Mouse (Mus musculus) kidney, embryonic 16.5 days (tissue): ENCODE measurements at regions not wholly inside any gene's neighbourhood (a gene's known extent, or its start where the extent isn't known, plus 50 kb on each side); places are given as distances from the start of the nearest gene placed in this dataset.

Experiments
- ATAC-seq: fragments of 200-750 bp; cut with Nextera tagmentation; 2 replicates; pipeline ENCODE4 v1.8.0; 2017; ENCODE audit warnings: moderate TSS enrichment; ENCODE audit not compliant: low FRiP score, low TSS enrichment
- H3K27ac ChIP-seq: fragments of 300-500 bp; sonication (generic); 2 replicates; pipeline ENCODE4 v1.5.1; 2014; ENCODE audit warnings: low read length
- H3K27me3 ChIP-seq: fragments of 300-500 bp; sonication (generic); 2 replicates; pipeline ENCODE4 v1.6.1; 2014; ENCODE audit warnings: low read length, control low read depth, mixed read lengths; ENCODE audit not compliant: insufficient read depth
- H3K36me3 ChIP-seq: fragments of 300-500 bp; sonication (generic); 2 replicates; pipeline ENCODE4 v1.6.1; 2014; ENCODE audit warnings: low read length, control low read depth, mixed read lengths; ENCODE audit not compliant: insufficient read depth
- H3K4me1 ChIP-seq: fragments of 300-500 bp; sonication (generic); 2 replicates; pipeline ENCODE4 v1.6.1; 2014; ENCODE audit warnings: low read length, control low read depth, mixed read lengths; ENCODE audit not compliant: insufficient read depth
- H3K4me2 ChIP-seq: fragments of 300-500 bp; sonication (generic); replicated peaks from 2 replicates; pipeline ENCODE4 v1.6.1; 2014; ENCODE audit warnings: low read depth, low read length
- H3K4me3 ChIP-seq: fragments of 300-500 bp; sonication (generic); 2 replicates; pipeline ENCODE4 v1.5.1; 2014; ENCODE audit warnings: mild to moderate bottlenecking, low read length
- H3K9ac ChIP-seq: fragments of 300-500 bp; sonication (generic); replicated peaks from 2 replicates; pipeline ENCODE4 v1.6.1; 2014; ENCODE audit warnings: low read length
- H3K9me3 ChIP-seq: fragments of 300-500 bp; sonication (generic); 2 replicates; pipeline ENCODE4 v1.6.1; 2016; ENCODE audit warnings: low read length, control low read depth
- WGBS: fragments of 180-500 bp; shearing (Covaris S2); extraction: QIAGEN DNeasy Blood & Tissue Kit; methylation state at CpG from one replicate; pipeline ENCODE4 v1.1.7; 2014; 5-methylcytosine and 5-hydroxymethylcytosine counted together

DNA sequence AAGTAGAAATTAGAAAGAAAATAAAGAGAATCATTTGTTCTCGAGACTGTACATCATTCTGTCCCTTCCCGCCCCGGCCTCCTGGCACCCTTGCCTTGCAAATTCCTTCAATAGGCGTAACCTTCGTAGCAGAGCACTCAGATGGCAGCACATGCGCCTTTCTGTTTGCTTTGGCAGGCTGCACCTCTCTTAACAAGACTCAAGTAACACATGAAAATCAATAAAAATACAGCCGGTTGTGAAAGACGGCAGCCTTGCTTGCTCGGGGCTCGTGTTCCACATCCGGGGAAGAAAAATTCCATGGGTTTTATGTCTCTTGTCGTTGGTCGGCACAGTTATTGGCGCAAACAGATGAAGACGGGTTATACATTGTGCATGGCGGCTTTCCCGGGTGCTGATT lies 271.2 kb downstream of the Rnd3 start:
- Histone ChIP-seq H3K9me3 (no peaks in the 10 kb centered on the region), H3K27ac (peak overlapping the region; percentile 30; the same call in 1 of the 2 replicates), H3K4me1 (0 out of 2 replicates have a peak, but pooled peaks cover 3% of the 10 kb centered on the region), H3K4me3 (no peak overlapping the region), H3K9ac (no peak overlapping the region), H3K36me3 (no peaks in the 10 kb centered on the region), H3K4me2 (peak overlapping the region; percentile 11), H3K27me3 (no peaks in the 10 kb centered on the region)
- WGBS = 40% methylated on average over 17 of the region's 17 CpGs
- ATAC-seq = no peak

DNA sequence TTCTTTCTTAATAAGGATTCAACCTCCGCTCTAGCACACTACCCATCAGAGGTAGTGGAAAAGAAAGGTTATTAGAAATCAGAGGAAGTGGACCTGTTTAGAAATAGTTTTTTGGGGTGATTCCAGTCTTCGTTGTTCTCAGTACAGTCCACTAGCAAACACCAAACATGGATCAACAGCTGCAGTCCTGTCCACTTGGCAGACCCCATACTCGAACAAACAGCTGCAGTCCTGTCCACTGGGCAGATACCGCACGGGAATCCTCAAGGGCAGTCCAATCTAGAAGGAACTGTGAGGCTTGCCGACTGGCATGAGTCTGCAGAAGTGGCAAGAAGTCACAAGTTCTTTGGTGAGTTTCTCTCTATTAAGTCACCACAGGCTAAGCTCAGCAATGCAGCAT lies 273.8 kb downstream of the Rnd3 start:
- WGBS = 93% methylated on average over 6 of the region's 6 CpGs
- ATAC-seq = no peak
- no peak overlapping the region for H3K27ac ChIP-seq

DNA sequence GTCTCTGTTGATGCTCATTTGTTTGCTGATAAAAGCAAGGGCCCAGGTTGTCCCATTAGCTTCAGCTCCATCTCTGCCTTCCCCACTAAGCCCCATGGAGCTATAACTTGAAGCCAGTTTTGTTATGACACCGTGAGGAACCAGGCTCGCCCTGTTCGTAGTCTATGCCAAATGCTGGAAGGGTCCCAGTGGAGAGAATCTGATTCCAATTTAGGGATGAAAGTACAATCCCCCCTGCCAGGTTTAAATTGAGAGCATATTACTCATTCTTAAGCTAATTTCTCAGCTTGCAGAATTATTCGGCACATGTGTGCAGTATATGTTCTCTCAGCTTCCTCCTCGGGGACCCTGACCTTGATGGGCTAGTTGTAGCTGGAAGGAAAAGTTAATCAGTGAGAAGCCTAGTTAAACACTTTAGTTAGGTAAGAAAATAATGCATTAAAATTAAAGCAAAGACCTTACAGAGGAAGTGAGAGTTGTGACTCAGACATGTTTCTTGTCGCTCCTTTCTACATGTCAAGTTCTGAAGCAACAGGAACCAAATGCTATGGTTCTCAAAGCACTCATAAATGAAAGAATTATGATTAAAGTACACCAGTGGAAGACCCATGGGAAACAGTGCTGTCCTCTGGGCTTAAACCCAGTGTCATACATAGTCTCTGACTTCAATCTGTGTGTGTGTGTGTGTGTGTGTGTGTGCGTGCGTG lies 295.2 kb downstream of the Rnd3 start:
- Histone ChIP-seq H3K9me3 (no peaks in the 10 kb centered on the region), H3K9ac (no peak overlapping the region), H3K4me1 (peaks cover 8% of the 10 kb centered on the region; the same call in 1 of the 2 replicates), H3K27ac (0 out of 2 replicates have a peak overlapping the region, but pooled peaks have one; percentile 7), H3K27me3 (no peaks in the 10 kb centered on the region), H3K36me3 (no peaks in the 10 kb centered on the region), H3K4me2 (no peak overlapping the region), H3K4me3 (no peak overlapping the region)
- no peak for ATAC-seq
- 78% methylated on average over 8 of the region's 8 CpGs for WGBS

More for the DNA sequence above, 273.8 kb downstream of the Rnd3 start:
- Histone ChIP-seq H3K4me2 (no peak overlapping the region), H3K4me3 (no peak overlapping the region), H3K4me1 (no peaks in the 10 kb centered on the region), H3K9me3 (no peaks in the 10 kb centered on the region), H3K27me3 (no peaks in the 10 kb centered on the region), H3K9ac (no peak overlapping the region), H3K36me3 (no peaks in the 10 kb centered on the region)

DNA sequence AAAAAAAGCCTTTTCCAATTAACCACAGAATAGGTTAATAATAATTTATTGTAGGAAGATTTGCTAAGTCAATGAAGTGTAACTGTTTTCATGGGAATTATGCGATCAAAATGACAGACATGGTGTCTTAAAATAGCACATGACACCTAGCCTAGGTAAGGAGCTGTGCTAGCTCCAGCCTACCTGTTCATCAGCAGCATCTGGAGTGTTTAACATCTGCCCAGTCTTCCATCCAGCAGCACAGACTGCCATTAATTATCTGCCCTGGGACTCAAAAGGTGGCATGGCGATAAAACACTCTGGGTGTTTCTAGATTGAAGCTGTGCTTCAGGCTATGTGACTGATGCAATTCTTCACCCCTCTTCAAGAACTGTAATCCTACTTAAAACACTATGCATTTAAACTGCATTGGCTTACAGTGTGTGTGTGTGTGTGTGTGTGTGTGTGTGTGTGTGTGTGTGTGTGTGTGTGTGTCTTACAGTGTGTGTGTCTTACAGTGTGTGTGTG lies 296.4 kb downstream of the Rnd3 start:
- 77% methylated on average over 2 of the region's 2 CpGs for WGBS
- Histone ChIP-seq H3K27me3 (no peaks in the 10 kb centered on the region), H3K27ac (no peak overlapping the region), H3K9ac (no peak overlapping the region), H3K4me2 (no peak overlapping the region), H3K4me1 (peaks cover 8% of the 10 kb centered on the region; the same call in 1 of the 2 replicates), H3K36me3 (no peaks in the 10 kb centered on the region), H3K9me3 (no peaks in the 10 kb centered on the region), H3K4me3 (no peak overlapping the region)
- ATAC-seq = no peak

DNA sequence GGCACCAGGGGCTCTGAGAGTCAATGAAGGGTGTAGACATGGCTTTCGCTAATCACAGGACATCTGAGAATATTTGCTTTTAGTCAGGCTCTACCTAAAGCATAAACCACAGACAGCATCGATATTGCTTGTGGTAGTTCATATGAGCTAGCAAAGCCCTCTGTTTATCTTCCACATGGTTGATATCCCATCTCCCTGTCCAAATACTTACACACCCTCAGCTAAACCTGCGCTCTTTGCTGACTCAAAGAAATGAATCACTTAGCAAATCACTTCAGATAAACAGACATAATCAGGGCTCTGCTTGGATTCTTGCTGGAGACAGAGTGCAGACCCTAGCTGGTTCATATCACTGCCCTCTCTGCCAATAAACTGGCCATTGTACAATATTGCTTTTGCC lies 298.8 kb downstream of the Rnd3 start:
- ATAC-seq = no peak
- Histone ChIP-seq H3K36me3 (no peaks in the 10 kb centered on the region), H3K9me3 (no peaks in the 10 kb centered on the region), H3K4me3 (no peak overlapping the region), H3K9ac (no peak overlapping the region), H3K4me2 (no peak overlapping the region), H3K27me3 (no peaks in the 10 kb centered on the region), H3K27ac (no peak overlapping the region), H3K4me1 (peaks cover 8% of the 10 kb centered on the region; the same call in 1 of the 2 replicates)
- 79% methylated on average over 3 of the region's 3 CpGs for WGBS

DNA sequence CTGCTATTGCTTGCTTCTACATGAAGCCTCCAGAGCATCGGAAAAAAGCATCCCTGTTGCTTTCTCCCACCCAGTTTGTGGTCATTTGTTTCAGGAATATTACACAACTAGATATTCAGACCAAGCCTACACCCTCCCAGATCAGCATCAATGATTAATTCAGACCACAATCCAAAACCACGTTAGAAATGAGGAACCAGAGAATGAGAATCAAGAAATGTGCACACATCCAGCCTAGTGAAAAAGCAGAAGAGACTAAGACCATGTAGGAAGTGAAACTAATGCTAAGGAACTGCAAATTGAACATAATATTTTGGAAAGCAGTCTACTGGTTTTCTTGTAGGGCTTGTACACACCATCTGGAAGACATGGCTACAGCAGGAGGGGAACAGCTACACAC lies 307.0 kb downstream of the Rnd3 start:
- no peak for ATAC-seq
- WGBS = 68% methylated on average over 2 of the region's 2 CpGs

DNA sequence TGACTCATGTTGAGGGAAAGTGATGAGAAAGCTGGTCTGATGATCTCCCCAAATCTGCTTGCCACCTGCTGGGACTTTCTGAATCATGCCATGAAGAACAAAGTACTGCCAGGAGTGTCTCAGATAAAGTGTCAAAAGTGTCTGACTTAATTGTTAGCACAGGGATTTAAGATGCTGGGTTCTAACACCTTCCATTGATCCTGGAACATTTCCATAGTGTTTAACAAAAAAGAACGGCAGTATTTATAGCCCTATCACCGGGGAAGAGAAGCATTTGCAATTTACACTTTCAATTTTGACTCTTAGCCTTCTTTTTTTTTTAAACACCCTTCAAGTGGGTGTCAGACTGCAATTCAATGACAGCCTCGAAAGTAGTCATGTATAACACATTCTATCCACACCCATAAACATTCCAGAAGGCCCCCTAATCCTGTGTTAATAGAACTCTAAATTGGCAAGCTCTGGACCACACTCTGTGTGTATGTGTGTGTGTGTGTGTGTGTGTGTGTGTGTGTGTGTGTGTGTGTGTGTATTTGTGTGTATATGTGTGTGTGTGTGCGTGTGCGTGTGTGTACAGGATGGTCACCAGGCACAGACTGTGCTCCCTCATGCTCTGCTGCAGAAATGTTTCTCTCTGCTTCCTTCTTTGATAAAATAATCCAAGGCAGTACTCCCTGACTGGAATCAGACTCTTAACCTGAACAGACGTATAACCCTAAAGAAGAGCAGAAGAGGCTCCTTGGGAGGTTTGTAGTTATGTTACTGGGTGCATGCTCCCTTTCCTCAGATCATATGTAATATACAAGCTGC lies 313.2 kb downstream of the Rnd3 start:
- H3K27ac ChIP-seq = no peak overlapping the region
- no peak overlapping the region for H3K9ac ChIP-seq
- H3K4me3 ChIP-seq = no peak overlapping the region
- H3K27me3 ChIP-seq = no peaks in the 10 kb centered on the region
- ATAC-seq = no peak
- no peak overlapping the region for H3K4me2 ChIP-seq
- WGBS = 47% methylated on average over 5 of the region's 6 CpGs
- no peaks in the 10 kb centered on the region for H3K36me3 ChIP-seq
- H3K4me1 ChIP-seq = 0 out of 2 replicates have a peak, but pooled peaks cover 3% of the 10 kb centered on the region
- H3K9me3 ChIP-seq = no peaks in the 10 kb centered on the region

More for the DNA sequence above, 307.0 kb downstream of the Rnd3 start:
- no peaks in the 10 kb centered on the region for H3K36me3 ChIP-seq
- H3K27ac ChIP-seq = no peak overlapping the region
- no peak overlapping the region for H3K4me3 ChIP-seq
- no peaks in the 10 kb centered on the region for H3K4me1 ChIP-seq
- H3K9ac ChIP-seq = no peak overlapping the region
- H3K9me3 ChIP-seq = no peaks in the 10 kb centered on the region
- no peak overlapping the region for H3K4me2 ChIP-seq
- H3K27me3 ChIP-seq = no peaks in the 10 kb centered on the region

DNA sequence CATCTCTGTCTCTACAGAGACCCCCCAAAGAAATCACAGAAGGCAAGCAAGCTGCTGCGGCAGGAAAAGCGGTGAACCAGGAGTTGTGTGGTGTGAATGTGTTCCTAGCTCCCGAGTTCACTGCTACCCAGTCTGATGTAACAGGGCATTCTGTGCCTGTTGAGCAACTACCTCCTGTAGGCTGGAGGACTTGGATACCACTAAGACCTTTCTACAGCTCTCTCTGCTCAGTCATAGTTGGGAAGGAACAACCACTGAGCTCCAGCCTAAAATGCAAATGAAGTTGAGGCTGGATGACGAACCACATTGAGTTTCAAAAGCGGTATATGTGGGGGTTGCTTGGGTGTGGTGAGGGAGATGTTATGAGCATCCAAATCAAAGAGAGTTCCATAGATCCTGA lies 315.1 kb downstream of the Rnd3 start:
- no peak for ATAC-seq
- no peak overlapping the region for H3K4me3 ChIP-seq
- no peaks in the 10 kb centered on the region for H3K36me3 ChIP-seq
- no peak overlapping the region for H3K4me2 ChIP-seq
- H3K4me1 ChIP-seq = 0 out of 2 replicates have a peak, but pooled peaks cover 3% of the 10 kb centered on the region
- no peak overlapping the region for H3K9ac ChIP-seq
- H3K27me3 ChIP-seq = no peaks in the 10 kb centered on the region
- WGBS = 90% methylated on average over 5 of the region's 5 CpGs
- no peak overlapping the region for H3K27ac ChIP-seq
- no peaks in the 10 kb centered on the region for H3K9me3 ChIP-seq

DNA sequence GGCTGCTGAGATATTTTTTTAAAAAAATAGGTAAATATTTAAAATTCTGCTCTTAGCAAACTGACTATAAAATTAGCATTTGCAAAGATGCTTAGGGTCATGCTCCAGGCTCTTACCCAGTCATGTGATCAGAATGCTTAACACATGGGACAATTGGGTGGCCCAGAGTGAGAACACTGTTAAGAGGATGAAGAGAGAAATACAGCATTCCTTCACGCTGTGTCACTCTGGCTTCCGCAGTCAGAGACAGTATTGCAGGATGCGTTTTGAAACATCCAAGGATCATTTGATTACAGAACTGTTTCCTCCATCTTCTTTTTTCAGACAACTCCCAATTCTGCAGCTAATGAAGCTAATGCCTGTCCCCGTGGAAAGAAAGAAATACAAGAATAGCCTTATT lies 316.4 kb downstream of the Rnd3 start:
- Histone ChIP-seq H3K4me3 (no peak overlapping the region), H3K27ac (no peak overlapping the region), H3K36me3 (no peaks in the 10 kb centered on the region), H3K9ac (no peak overlapping the region), H3K9me3 (no peaks in the 10 kb centered on the region), H3K27me3 (no peaks in the 10 kb centered on the region), H3K4me2 (no peak overlapping the region), H3K4me1 (0 out of 2 replicates have a peak, but pooled peaks cover 3% of the 10 kb centered on the region)
- no peak for ATAC-seq
- 82% methylated on average over 4 of the region's 4 CpGs for WGBS
